Mouse (Mus musculus) erythroblast, embryonic 14.5 days (primary cell): ENCODE results near the gene Agbl1. TPM values are rescaled to one million over a fixed set of nuclear protein-coding genes. Genes with fewer than 3 reads are reported as not detected.

Source experiments
- H3K27me3 ChIP-seq: 2 replicates; pipeline ENCODE4 v1.6.1; 2012; ENCODE audit warnings: inconsistent platforms; ENCODE audit not compliant: control insufficient read depth
- H3K36me3 ChIP-seq: 2 replicates; pipeline ENCODE4 v1.6.1; 2012; ENCODE audit warnings: mild to moderate bottlenecking, inconsistent platforms; ENCODE audit not compliant: control insufficient read depth
- H3K4me1 ChIP-seq: 2 replicates; pipeline ENCODE4 v1.6.1; 2012; ENCODE audit warnings: inconsistent platforms; ENCODE audit not compliant: control insufficient read depth
- H3K4me3 ChIP-seq: replicated peaks from 2 replicates; pipeline ENCODE3; 2012; ENCODE audit warnings: moderate library complexity, mild to moderate bottlenecking, inconsistent platforms
- H3K9me3 ChIP-seq: 2 replicates; pipeline ENCODE4 v1.6.1; 2012; ENCODE audit warnings: low read length, inconsistent platforms, mixed read lengths; ENCODE audit not compliant: control insufficient read depth
- GATA1 ChIP-seq: IDR thresholded peaks from 2 replicates; pipeline ENCODE4 v1.6.1; 2012; ENCODE audit warnings: low read length, inconsistent platforms, mixed read lengths
- TAL1 ChIP-seq: IDR thresholded peaks from 3 replicates; pipeline ENCODE4 v1.6.1; 2012; ENCODE audit warnings: low read length, inconsistent platforms, mixed read lengths
- polyA plus RNA-seq: library from polyadenylated mRNA; stranded (reverse); fragments of >175 nt; gene quantifications from 2 replicates; pipeline ENCODE4 v1.2.3, GENCODE M21; 2012

Agbl1 gene
- polyA plus RNA-seq, 1 experiment = not detected

- Histone ChIP-seq H3K4me3 (no peak overlapping the region), H3K36me3 (no peaks in the 10 kb centered on the region), H3K9me3 (no peaks in the 10 kb centered on the region), H3K4me1 (no peaks in the 10 kb centered on the region), H3K27me3 (no peaks in the 10 kb centered on the region)
- no peak for TF ChIP-seq TAL1
Observed at GRCm38 (mm10) chr7:77132615-77133420, 903.1 kb downstream of the Agbl1 start.

DNA sequence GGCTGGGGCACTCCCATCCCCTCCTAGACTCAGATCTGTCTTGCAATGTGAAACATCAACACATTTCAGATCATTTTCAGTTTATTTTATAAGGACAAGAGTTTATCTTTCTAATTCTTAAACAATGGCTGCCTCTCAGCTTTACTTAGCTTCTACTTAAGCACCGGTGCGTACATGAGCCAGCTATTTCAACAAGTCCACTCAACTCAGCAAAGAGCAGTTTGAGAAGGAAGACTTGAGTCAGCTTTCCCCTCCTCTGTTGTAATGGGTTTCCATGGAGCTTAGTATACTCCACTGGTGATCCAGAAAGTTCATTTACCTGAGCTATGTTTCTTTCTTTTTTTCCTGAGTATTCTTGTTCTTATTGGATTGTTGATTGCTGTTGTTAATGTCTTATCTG, 905.2 kb downstream of the Agbl1 start:
- no peak for TF ChIP-seq TAL1
- no peak for TF ChIP-seq GATA1
- no peak overlapping the region for H3K4me3 ChIP-seq

DNA sequence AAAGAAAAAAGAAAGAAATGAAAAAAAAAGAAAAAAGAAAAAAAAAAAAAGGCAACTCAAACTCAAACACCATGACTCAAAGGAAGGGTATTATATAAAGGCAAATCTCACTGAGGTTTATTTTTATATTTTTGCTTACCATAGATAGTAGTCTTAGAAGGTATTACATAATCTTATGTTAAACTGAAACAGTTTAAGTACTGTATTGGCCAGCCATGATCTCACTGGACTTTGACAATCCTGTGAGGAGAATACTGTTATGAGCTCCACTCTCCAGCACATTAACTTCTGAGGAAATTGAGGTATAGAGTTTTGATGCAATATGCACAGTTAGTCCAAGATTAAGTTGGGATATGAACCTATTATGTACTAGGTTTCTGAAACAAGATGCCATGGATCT, 909.0 kb downstream of the Agbl1 start:
- no peaks in the 10 kb centered on the region for H3K36me3 ChIP-seq
- TF ChIP-seq TAL1 = no peak
- TF ChIP-seq GATA1 = no peak
- no peaks in the 10 kb centered on the region for H3K4me1 ChIP-seq
- no peaks in the 10 kb centered on the region for H3K27me3 ChIP-seq
- H3K9me3 ChIP-seq = no peaks in the 10 kb centered on the region
- H3K4me3 ChIP-seq = no peak overlapping the region

More for the DNA sequence above, 905.2 kb downstream of the Agbl1 start:
- H3K4me1 ChIP-seq = no peaks in the 10 kb centered on the region
- H3K27me3 ChIP-seq = no peaks in the 10 kb centered on the region
- H3K9me3 ChIP-seq = no peaks in the 10 kb centered on the region
- H3K36me3 ChIP-seq = no peaks in the 10 kb centered on the region

- Histone ChIP-seq H3K4me3 (no peak overlapping the region), H3K27me3 (no peaks in the 10 kb centered on the region), H3K36me3 (no peaks in the 10 kb centered on the region), H3K9me3 (no peaks in the 10 kb centered on the region), H3K4me1 (no peaks in the 10 kb centered on the region)
- TF ChIP-seq TAL1 (no peak), GATA1 (no peak)
Observed at GRCm38 (mm10) chr7:77147527-77147926, 917.8 kb downstream of the Agbl1 start.

- no peaks in the 10 kb centered on the region for H3K4me1 ChIP-seq
- H3K4me3 ChIP-seq = no peak overlapping the region
- TF ChIP-seq GATA1 (no peak), TAL1 (no peak)
- no peaks in the 10 kb centered on the region for H3K36me3 ChIP-seq
- H3K27me3 ChIP-seq = no peaks in the 10 kb centered on the region
- no peaks in the 10 kb centered on the region for H3K9me3 ChIP-seq
Observed at GRCm38 (mm10) chr7:77148820-77149219, 919.1 kb downstream of the Agbl1 start.

DNA sequence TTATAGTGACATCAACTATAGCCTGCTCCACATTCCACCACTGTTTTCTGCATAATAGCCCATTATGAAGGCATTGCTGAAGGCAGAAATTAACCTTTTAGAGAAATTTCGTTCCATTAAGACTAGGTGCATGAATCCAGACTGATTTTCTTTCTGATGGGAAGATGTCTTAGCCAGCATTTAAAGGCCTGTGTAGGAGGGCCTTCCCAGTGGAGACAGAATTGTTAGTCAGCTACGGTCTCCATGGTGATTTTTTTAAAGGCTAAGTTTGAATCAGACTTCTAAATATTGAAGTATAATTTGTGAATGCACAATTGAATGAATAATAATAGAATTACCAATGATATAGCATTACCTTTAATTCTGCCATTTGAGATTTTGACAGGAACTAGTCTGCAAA, 920.2 kb downstream of the Agbl1 start:
- Histone ChIP-seq H3K9me3 (no peaks in the 10 kb centered on the region), H3K27me3 (no peaks in the 10 kb centered on the region), H3K36me3 (no peaks in the 10 kb centered on the region), H3K4me3 (no peak overlapping the region), H3K4me1 (no peaks in the 10 kb centered on the region)
- no peak for TF ChIP-seq GATA1

DNA sequence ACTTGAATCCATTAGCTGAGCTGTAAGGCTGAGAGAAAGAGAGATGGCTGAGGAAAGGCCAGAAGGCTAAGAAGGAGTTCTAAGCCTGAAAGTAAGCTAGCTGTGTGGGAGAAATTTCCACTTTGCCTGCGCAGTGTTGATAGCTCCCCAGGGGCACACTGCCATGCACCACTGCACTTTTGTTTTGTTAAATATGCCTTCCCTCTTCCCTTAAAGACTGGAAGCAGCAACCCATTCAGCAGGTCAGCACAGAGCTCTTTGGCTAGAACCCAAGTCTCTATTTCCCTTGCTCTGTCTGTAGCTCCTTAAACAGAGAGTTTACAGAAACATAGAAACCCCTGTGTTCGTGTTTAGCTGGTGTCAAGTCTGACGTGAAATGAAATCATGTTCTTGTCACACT, 922.7 kb downstream of the Agbl1 start:
- Histone ChIP-seq H3K36me3 (no peaks in the 10 kb centered on the region), H3K27me3 (no peaks in the 10 kb centered on the region), H3K4me1 (no peaks in the 10 kb centered on the region), H3K9me3 (no peaks in the 10 kb centered on the region), H3K4me3 (no peak overlapping the region)
- TF ChIP-seq TAL1 (no peak), GATA1 (no peak)

GRCm38 (mm10) chr7:77152909-77153308, 923.2 kb downstream of the Agbl1 start:
- H3K9me3 ChIP-seq = no peaks in the 10 kb centered on the region
- TF ChIP-seq GATA1 = no peak
- no peak for TF ChIP-seq TAL1

GRCm38 (mm10) chr7:77164921-77165320, 935.2 kb downstream of the Agbl1 start:
- H3K9me3 ChIP-seq = no peaks in the 10 kb centered on the region
- H3K4me1 ChIP-seq = no peaks in the 10 kb centered on the region
- H3K27me3 ChIP-seq = no peaks in the 10 kb centered on the region
- no peak overlapping the region for H3K4me3 ChIP-seq
- TF ChIP-seq TAL1 (no peak), GATA1 (no peak)
- no peaks in the 10 kb centered on the region for H3K36me3 ChIP-seq

More at GRCm38 (mm10) chr7:77152909-77153308, 923.2 kb downstream of the Agbl1 start:
- Histone ChIP-seq H3K27me3 (no peaks in the 10 kb centered on the region), H3K4me1 (no peaks in the 10 kb centered on the region), H3K4me3 (no peak overlapping the region), H3K36me3 (no peaks in the 10 kb centered on the region)
